Mouse (Mus musculus) thymus, adult 2 months (tissue): Measurements from ENCODE around the gene Gm20425.

Experiments
- CTCF ChIP-seq: fragments of 200-500 bp; IDR thresholded peaks from 2 replicates; pipeline ENCODE4 v1.5.1; 2012; ENCODE audit warnings: mild to moderate bottlenecking, control low read depth, low read length, moderate library complexity, borderline replicate concordance; ENCODE audit not compliant: control insufficient read depth, poor library complexity, insufficient read depth; ENCODE audit errors: extremely low read depth
- POLR2A ChIP-seq: fragments of 200-500 bp; IDR thresholded peaks from 2 replicates; pipeline ENCODE4 v1.6.1; 2012; ENCODE audit warnings: mild to moderate bottlenecking, low read length, control low read depth, moderate library complexity; ENCODE audit not compliant: control insufficient read depth, poor library complexity, insufficient read depth; ENCODE audit errors: extremely low read depth

- no peak for TF ChIP-seq CTCF
- TF ChIP-seq POLR2A: no peak
Measured at GRCm38 (mm10) chr9:103239471-103239870, 9.4 kb upstream of the Gm20425 start.
